Mouse (Mus musculus) cortical plate, adult 2 months (tissue): ENCODE measurements at regions not wholly inside any gene's neighbourhood (a gene's known extent, or its start where the extent isn't known, plus 50 kb on each side); places are given as distances from the start of the nearest gene placed in this dataset.

Source experiments
- CTCF ChIP-seq: fragments of 200-500 bp; IDR thresholded peaks from 2 replicates; pipeline ENCODE4 v1.5.1; 2011; ENCODE audit warnings: mild to moderate bottlenecking, control low read depth, low read length; ENCODE audit not compliant: insufficient read depth; ENCODE audit errors: extremely low read depth
- POLR2A ChIP-seq: fragments of 200-500 bp; IDR thresholded peaks from 2 replicates; pipeline ENCODE4 v1.6.1; 2011; ENCODE audit warnings: mild to moderate bottlenecking, low read length, control low read depth; ENCODE audit not compliant: insufficient read depth; ENCODE audit errors: extremely low read depth

GRCm38 (mm10) chr4:50036079-50036478, 190.5 kb upstream of the Grin3a start:
- TF ChIP-seq POLR2A (no peak), CTCF (peak; percentile 33; the same call in 1 of the 2 replicates)
